Mouse (Mus musculus) CH12.LX (cell line): ENCODE measurements around the gene Grk5.

Experiments used
- CTCF ChIP-seq, 2 experiments: IDR thresholded peaks in 1 of 2; conservative IDR thresholded peaks in 1 of 2; 2 replicates each; pipeline ENCODE4 v1.5.1; 2011 to 2012; ENCODE audit warnings: low read depth in 2 of 2, low read length in 2 of 2, improper control_type of control experiment in 1 of 2, inconsistent platforms in 1 of 2, mild to moderate bottlenecking in 1 of 2, moderate library complexity in 1 of 2
- EP300 ChIP-seq: IDR thresholded peaks from 2 replicates; pipeline ENCODE4 v1.6.1; 2011; ENCODE audit warnings: low read length, improper control_type of control experiment
- JUN ChIP-seq: IDR thresholded peaks from 2 replicates; pipeline ENCODE4 v1.6.1; 2011; ENCODE audit warnings: low read depth, mild to moderate bottlenecking, low read length, improper control_type of control experiment, moderate library complexity; ENCODE audit not compliant: insufficient read depth
- MEF2A ChIP-seq: IDR thresholded peaks from 2 replicates; pipeline ENCODE4 v1.6.1; 2014; ENCODE audit warnings: low read depth, mild to moderate bottlenecking, inconsistent platforms, low read length, improper control_type of control experiment, borderline replicate concordance
- POLR2A ChIP-seq: IDR thresholded peaks from 2 replicates; pipeline ENCODE4 v1.6.1; 2011; ENCODE audit warnings: low read depth, mild to moderate bottlenecking, improper control_type of control experiment, low read length
- ZC3H11A ChIP-seq: IDR thresholded peaks from 2 replicates; pipeline ENCODE4 v1.6.1; 2012; ENCODE audit warnings: low read depth, mild to moderate bottlenecking, inconsistent platforms, low read length, improper control_type of control experiment
- ZNF384 ChIP-seq: IDR thresholded peaks from 2 replicates; pipeline ENCODE4 v1.6.1; 2012; ENCODE audit warnings: low read depth, low read length, improper control_type of control experiment, inconsistent platforms

GRCm38 (mm10) chr19:61021939-61022566 is 132.5 kb downstream of the Grk5 start:
- no peak for TF ChIP-seq CTCF (conservative IDR thresholded peaks at IDR 0.05 in 1 of 2, IDR thresholded peaks at IDR 0.05 in 1 of 2; ENCODE audit: low read depth in 2 of 2, low read length in 2 of 2)
- TF ChIP-seq EP300 = no peak
- TF ChIP-seq POLR2A = no peak
- no peak for TF ChIP-seq JUN
- no peak for TF ChIP-seq ZC3H11A
- TF ChIP-seq ZNF384 = no peak
- TF ChIP-seq MEF2A = no peak
